Mouse (Mus musculus): ENCODE results near the gene Wdr5b.
A peak's percentile ranks its signal among the peaks of the same experiment; 100 is the strongest.
"Not testable (repeated sequence)": the region's sequence is repeated elsewhere in the genome, so short reads cannot be mapped to it uniquely, and the experiment has no call there.

Wdr5b gene

GRCm38 (mm10) chr16:36040640-36041624 is at the start of gene Wdr5b:
Gene Wdr5b (plus strand): TSS chr16:36041190.
- peak; percentile 98 for DNase-seq (ENCODE audit: low read depth, low spot score)

- no peak for DNase-seq (ENCODE audit: low read depth, low spot score)
These were observed 48.6 kb upstream of the Wdr5b start for GRCm38 (mm10) chr16:35992391-35992790.

- DNase-seq (ENCODE audit: low read depth, low spot score), result no peak
These were observed 47.7 kb upstream of the Wdr5b start for GRCm38 (mm10) chr16:35993316-35993715.

- not testable (repeated sequence) for DNase-seq (ENCODE audit: low read depth, low spot score)
These were observed 42.1 kb upstream of the Wdr5b start for GRCm38 (mm10) chr16:35998852-35999251.

- no peak for DNase-seq (ENCODE audit: low read depth, low spot score)
These were observed 32.6 kb upstream of the Wdr5b start for GRCm38 (mm10) chr16:36008396-36008795.

GRCm38 (mm10) chr16:36016335-36016734 is 24.7 kb upstream of the Wdr5b start:
- DNase-seq (ENCODE audit: low read depth, low spot score), result no peak

GRCm38 (mm10) chr16:36028120-36028519 is 12.9 kb upstream of the Wdr5b start:
- not testable (repeated sequence) for DNase-seq (ENCODE audit: low read depth, low spot score)

GRCm38 (mm10) chr16:36041625-36042020 is 633 bp downstream of the Wdr5b start:
- no peak for DNase-seq (ENCODE audit: low read depth, low spot score)

GRCm38 (mm10) chr16:36043073-36043472 is 2.1 kb downstream of the Wdr5b start:
- DNase-seq (ENCODE audit: low read depth, low spot score), result no peak

- no peak for DNase-seq (ENCODE audit: low read depth, low spot score)
These were observed 3.0 kb downstream of the Wdr5b start for GRCm38 (mm10) chr16:36043964-36044363.

- DNase-seq (ENCODE audit: low read depth, low spot score), result no peak
These were observed 6.5 kb downstream of the Wdr5b start for GRCm38 (mm10) chr16:36047538-36047937.

GRCm38 (mm10) chr16:36051491-36051890 is 10.5 kb downstream of the Wdr5b start:
- DNase-seq (ENCODE audit: low read depth, low spot score), result no peak

GRCm38 (mm10) chr16:36053524-36054275 is 12.7 kb downstream of the Wdr5b start:
- DNase-seq (ENCODE audit: low read depth, low spot score), result no peak

GRCm38 (mm10) chr16:36054920-36055319 is 13.9 kb downstream of the Wdr5b start:
- DNase-seq (ENCODE audit: low read depth, low spot score), result no peak

- DNase-seq (ENCODE audit: low read depth, low spot score), result no peak
These were observed 15.4 kb downstream of the Wdr5b start for GRCm38 (mm10) chr16:36056416-36056815.

GRCm38 (mm10) chr16:36057933-36058475 is 17.0 kb downstream of the Wdr5b start:
- no peak for DNase-seq (ENCODE audit: low read depth, low spot score)

- not testable (repeated sequence) for DNase-seq (ENCODE audit: low read depth, low spot score)
These were observed 21.5 kb downstream of the Wdr5b start for GRCm38 (mm10) chr16:36062534-36062933.

GRCm38 (mm10) chr16:36063315-36063714 is 22.3 kb downstream of the Wdr5b start:
- no peak for DNase-seq (ENCODE audit: low read depth, low spot score)

- DNase-seq (ENCODE audit: low read depth, low spot score), result no peak
These were observed 23.9 kb downstream of the Wdr5b start for GRCm38 (mm10) chr16:36064904-36065303.

GRCm38 (mm10) chr16:36067694-36068093 is 26.7 kb downstream of the Wdr5b start:
- no peak for DNase-seq (ENCODE audit: low read depth, low spot score)

- DNase-seq (ENCODE audit: low read depth, low spot score), result no peak
These were observed 27.4 kb downstream of the Wdr5b start for GRCm38 (mm10) chr16:36068356-36068755.

All from forelimb bud, embryonic 11.5 days (tissue).